Mouse (Mus musculus) midbrain, embryonic 12.5 days (tissue): ENCODE measurements at regions not wholly inside any gene's neighbourhood (a gene's known extent, or its start where the extent isn't known, plus 50 kb on each side); places are given as distances from the start of the nearest gene placed in this dataset.

Source experiments
- ATAC-seq: fragments of 200-750 bp; cut with Nextera tagmentation; 2 replicates; pipeline ENCODE4 v1.8.0; 2017; ENCODE audit warnings: low read depth, moderate TSS enrichment, moderate library complexity; ENCODE audit not compliant: low FRiP score
- H3K27ac ChIP-seq: fragments of 300-500 bp; sonication (generic); replicated peaks from 2 replicates; pipeline ENCODE4 v1.5.1; 2016; ENCODE audit warnings: mild to moderate bottlenecking
- H3K27me3 ChIP-seq: fragments of 300-500 bp; sonication (generic); 2 replicates; pipeline ENCODE4 v1.6.1; 2016; ENCODE audit warnings: mild to moderate bottlenecking
- H3K36me3 ChIP-seq: fragments of 300-500 bp; sonication (generic); 2 replicates; pipeline ENCODE4 v1.6.1; 2016
- H3K4me1 ChIP-seq: fragments of 300-500 bp; sonication (generic); 2 replicates; pipeline ENCODE4 v1.6.1; 2016
- H3K4me2 ChIP-seq: fragments of 300-500 bp; sonication (generic); replicated peaks from 2 replicates; pipeline ENCODE4 v1.6.1; 2016; ENCODE audit warnings: mild to moderate bottlenecking, moderate library complexity
- H3K4me3 ChIP-seq: fragments of 300-500 bp; sonication (generic); 2 replicates; pipeline ENCODE4 v1.5.1; 2016; ENCODE audit warnings: mild to moderate bottlenecking
- H3K9ac ChIP-seq: fragments of 300-500 bp; sonication (generic); replicated peaks from 2 replicates; pipeline ENCODE4 v1.6.1; 2016; ENCODE audit warnings: mild to moderate bottlenecking, moderate library complexity
- H3K9me3 ChIP-seq: fragments of 300-500 bp; sonication (generic); 2 replicates; pipeline ENCODE4 v1.6.1; 2016; ENCODE audit warnings: mild to moderate bottlenecking
- WGBS: fragments of 180-500 bp; shearing (Covaris S2); methylation state at CpG from one replicate; pipeline ENCODE4 v1.1.7; 2016; 5-methylcytosine and 5-hydroxymethylcytosine counted together

- WGBS: 81% methylated on average over 9 of the region's 9 CpGs
- ATAC-seq: no peak
These were observed 81.2 kb upstream of the Lnx1 start for GRCm38 (mm10) chr5:74783906-74784305.

GRCm38 (mm10) chr5:74778076-74778465 is 75.4 kb upstream of the Lnx1 start:
- 97% methylated on average over 1 of the region's 1 CpGs for WGBS
- no peak overlapping the region for H3K9ac ChIP-seq
- peaks cover 4% of the 10 kb centered on the region for H3K4me1 ChIP-seq

More at GRCm38 (mm10) chr5:74783906-74784305, 81.2 kb upstream of the Lnx1 start:
- H3K4me1 ChIP-seq: peaks cover 4% of the 10 kb centered on the region
- H3K9me3 ChIP-seq: no peaks in the 10 kb centered on the region
- no peaks in the 10 kb centered on the region for H3K36me3 ChIP-seq
- H3K27me3 ChIP-seq: peaks cover 4% of the 10 kb centered on the region; the same call in 1 of the 2 replicates
- H3K9ac ChIP-seq: no peak overlapping the region
- no peak overlapping the region for H3K4me3 ChIP-seq
- H3K4me2 ChIP-seq: no peak overlapping the region
- H3K27ac ChIP-seq: no peak overlapping the region

GRCm38 (mm10) chr5:74777381-74778075 is 74.8 kb upstream of the Lnx1 start:
- Histone ChIP-seq H3K27ac (no peak overlapping the region), H3K27me3 (no peaks in the 10 kb centered on the region), H3K9ac (no peak overlapping the region), H3K36me3 (no peaks in the 10 kb centered on the region), H3K4me3 (no peak overlapping the region), H3K9me3 (no peaks in the 10 kb centered on the region), H3K4me2 (no peak overlapping the region), H3K4me1 (peaks cover 3% of the 10 kb centered on the region)
- ATAC-seq: no peak
- 87% methylated on average over 10 of the region's 10 CpGs for WGBS

More at GRCm38 (mm10) chr5:74778076-74778465, 75.4 kb upstream of the Lnx1 start:
- ATAC-seq: no peak
- H3K36me3 ChIP-seq: no peaks in the 10 kb centered on the region
- H3K27me3 ChIP-seq: no peaks in the 10 kb centered on the region
- no peaks in the 10 kb centered on the region for H3K9me3 ChIP-seq
- H3K4me2 ChIP-seq: no peak overlapping the region
- no peak overlapping the region for H3K4me3 ChIP-seq
- H3K27ac ChIP-seq: no peak overlapping the region

GRCm38 (mm10) chr5:74776081-74776480 is 73.4 kb upstream of the Lnx1 start:
- ATAC-seq: no peak
- H3K27ac ChIP-seq: no peak overlapping the region

GRCm38 (mm10) chr5:74775596-74775995 is 72.9 kb upstream of the Lnx1 start:
- no peak overlapping the region for H3K9ac ChIP-seq
- no peak overlapping the region for H3K27ac ChIP-seq
- WGBS: 88% methylated on average over 3 of the region's 3 CpGs
- ATAC-seq: no peak
- no peaks in the 10 kb centered on the region for H3K9me3 ChIP-seq
- H3K4me3 ChIP-seq: no peak overlapping the region
- H3K36me3 ChIP-seq: no peaks in the 10 kb centered on the region
- no peaks in the 10 kb centered on the region for H3K4me1 ChIP-seq
- no peaks in the 10 kb centered on the region for H3K27me3 ChIP-seq
- no peak overlapping the region for H3K4me2 ChIP-seq

More at GRCm38 (mm10) chr5:74776081-74776480, 73.4 kb upstream of the Lnx1 start:
- H3K9me3 ChIP-seq: no peaks in the 10 kb centered on the region
- WGBS: 86% methylated on average over 3 of the region's 3 CpGs
- no peak overlapping the region for H3K4me2 ChIP-seq
- no peak overlapping the region for H3K4me3 ChIP-seq
- no peak overlapping the region for H3K9ac ChIP-seq
- no peaks in the 10 kb centered on the region for H3K36me3 ChIP-seq
- H3K4me1 ChIP-seq: no peaks in the 10 kb centered on the region
- no peaks in the 10 kb centered on the region for H3K27me3 ChIP-seq

- ATAC-seq: no peak
- H3K4me1 ChIP-seq: no peaks in the 10 kb centered on the region
- no peak overlapping the region for H3K9ac ChIP-seq
- H3K27ac ChIP-seq: no peak overlapping the region
- H3K4me2 ChIP-seq: no peak overlapping the region
- 86% methylated on average over 14 of the region's 14 CpGs for WGBS
- no peaks in the 10 kb centered on the region for H3K9me3 ChIP-seq
- H3K36me3 ChIP-seq: no peaks in the 10 kb centered on the region
- no peaks in the 10 kb centered on the region for H3K27me3 ChIP-seq
- H3K4me3 ChIP-seq: no peak overlapping the region
These were observed 71.1 kb upstream of the Lnx1 start for GRCm38 (mm10) chr5:74773558-74774429.

- 83% methylated on average over 7 of the region's 7 CpGs for WGBS
- H3K27ac ChIP-seq: no peak overlapping the region
- H3K9ac ChIP-seq: no peak overlapping the region
- H3K36me3 ChIP-seq: no peaks in the 10 kb centered on the region
- no peak overlapping the region for H3K4me2 ChIP-seq
- H3K4me3 ChIP-seq: no peak overlapping the region
- ATAC-seq: no peak
- 0 out of 2 replicates have a peak, but pooled peaks cover 5% of the 10 kb centered on the region for H3K27me3 ChIP-seq
- no peaks in the 10 kb centered on the region for H3K9me3 ChIP-seq
- H3K4me1 ChIP-seq: no peaks in the 10 kb centered on the region
These were observed 68.4 kb upstream of the Lnx1 start for GRCm38 (mm10) chr5:74771121-74771520.

- Histone ChIP-seq H3K4me2 (no peak overlapping the region), H3K4me1 (peaks cover 6% of the 10 kb centered on the region; the same call in 1 of the 2 replicates), H3K36me3 (no peaks in the 10 kb centered on the region), H3K27me3 (0 out of 2 replicates have a peak, but pooled peaks cover 5% of the 10 kb centered on the region), H3K4me3 (no peak overlapping the region), H3K27ac (no peak overlapping the region), H3K9ac (no peak overlapping the region), H3K9me3 (no peaks in the 10 kb centered on the region)
- no peak for ATAC-seq
- WGBS: 85% methylated on average over 5 of the region's 5 CpGs
These were observed 66.3 kb upstream of the Lnx1 start for GRCm38 (mm10) chr5:74769023-74769422.

- WGBS: 87% methylated on average over 8 of the region's 8 CpGs
- Histone ChIP-seq H3K4me1 (peaks cover 6% of the 10 kb centered on the region; the same call in 1 of the 2 replicates), H3K27me3 (0 out of 2 replicates have a peak, but pooled peaks cover 5% of the 10 kb centered on the region), H3K4me3 (no peak overlapping the region), H3K4me2 (no peak overlapping the region), H3K9ac (no peak overlapping the region), H3K9me3 (no peaks in the 10 kb centered on the region), H3K36me3 (no peaks in the 10 kb centered on the region), H3K27ac (no peak overlapping the region)
- no peak for ATAC-seq
These were observed 65.3 kb upstream of the Lnx1 start for GRCm38 (mm10) chr5:74767993-74768392.

GRCm38 (mm10) chr5:74766211-74766610 is 63.5 kb upstream of the Lnx1 start:
- Histone ChIP-seq H3K27me3 (0 out of 2 replicates have a peak, but pooled peaks cover 5% of the 10 kb centered on the region), H3K9me3 (no peaks in the 10 kb centered on the region), H3K36me3 (no peaks in the 10 kb centered on the region), H3K27ac (no peak overlapping the region), H3K9ac (no peak overlapping the region), H3K4me3 (no peak overlapping the region), H3K4me2 (no peak overlapping the region), H3K4me1 (peaks cover 6% of the 10 kb centered on the region; the same call in 1 of the 2 replicates)
- WGBS: 81% methylated on average over 8 of the region's 8 CpGs
- no peak for ATAC-seq

GRCm38 (mm10) chr5:74765061-74765767 is 62.5 kb upstream of the Lnx1 start:
- no peak overlapping the region for H3K27ac ChIP-seq
- WGBS: 58% methylated on average over 9 of the region's 9 CpGs
- H3K4me1 ChIP-seq: peaks cover 6% of the 10 kb centered on the region; the same call in 1 of the 2 replicates
- no peaks in the 10 kb centered on the region for H3K9me3 ChIP-seq
- ATAC-seq: no peak
- no peak overlapping the region for H3K4me2 ChIP-seq
- H3K9ac ChIP-seq: no peak overlapping the region
- H3K27me3 ChIP-seq: 0 out of 2 replicates have a peak, but pooled peaks cover 5% of the 10 kb centered on the region
- H3K36me3 ChIP-seq: no peaks in the 10 kb centered on the region
- H3K4me3 ChIP-seq: no peak overlapping the region
